Mouse (Mus musculus): ENCODE measurements around the gene Fam129b. TPM values are rescaled to one million over a fixed set of nuclear protein-coding genes. Genes with fewer than 3 reads are reported as not detected.
A peak's percentile ranks its signal among the peaks of the same experiment; 100 is the strongest.
"Not testable (repeated sequence)": the region's sequence is repeated elsewhere in the genome, so short reads cannot be mapped to it uniquely, and the experiment has no call there.

Fam129b gene
- polyA plus RNA-seq, 1 experiment from 2014 or later = 11.8 TPM

DNA sequence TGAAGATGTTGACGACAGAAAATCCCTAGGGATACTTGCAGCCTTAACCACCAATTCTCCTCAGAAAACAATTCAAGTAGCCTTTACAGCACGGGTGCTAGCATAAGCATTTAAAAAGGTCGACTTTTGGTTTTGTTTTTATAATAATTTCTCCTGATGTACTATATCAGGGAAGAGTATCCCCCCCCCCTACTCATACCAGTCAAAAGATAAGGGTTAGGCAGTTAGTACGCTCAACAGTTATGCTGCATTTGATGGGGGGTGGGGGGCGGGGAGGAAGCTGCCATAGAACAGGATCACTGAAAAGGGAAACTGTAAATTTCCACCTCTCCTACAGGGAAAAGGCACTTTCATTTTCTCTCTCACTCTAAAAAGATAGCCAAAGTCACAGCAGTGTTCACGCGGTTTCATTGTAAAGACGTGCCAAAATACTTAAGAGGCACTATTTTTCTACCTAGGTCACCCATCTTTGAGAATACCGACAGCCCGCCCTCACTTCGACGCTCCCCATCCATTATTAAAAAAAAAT lies 30.3 kb upstream of the Fam129b start:
- Histone ChIP-seq H3K9ac (replicated peaks; ENCODE audit: low read depth, low read length) (peak overlapping the region; percentile 92), H3K36me3 (ENCODE audit: control insufficient read depth, insufficient read depth, low read length) (no peaks in the 10 kb centered on the region; the same call in 1 of the 2 replicates), H3K27ac (ENCODE audit: low read depth, low read length) (peak overlapping the region; percentile 91), H3K4me2 (ENCODE audit: low read depth, low read length) (peak overlapping the region; percentile 69), H3K9me3 (ENCODE audit: control insufficient read depth, low read length) (no peaks in the 10 kb centered on the region), H3K4me3 (ENCODE audit: low read depth, low read length) (peak overlapping the region; percentile 86), H3K4me1 (ENCODE audit: control insufficient read depth, insufficient read depth, low read length) (peaks cover 6% of the 10 kb centered on the region; the same call in 1 of the 2 replicates), H3K27me3 (ENCODE audit: control insufficient read depth, insufficient read depth, low read length) (no peaks in the 10 kb centered on the region)
- 3% methylated on average over 12 of the region's 12 CpGs for WGBS
- no peak for ATAC-seq (ENCODE audit: low read depth)

DNA sequence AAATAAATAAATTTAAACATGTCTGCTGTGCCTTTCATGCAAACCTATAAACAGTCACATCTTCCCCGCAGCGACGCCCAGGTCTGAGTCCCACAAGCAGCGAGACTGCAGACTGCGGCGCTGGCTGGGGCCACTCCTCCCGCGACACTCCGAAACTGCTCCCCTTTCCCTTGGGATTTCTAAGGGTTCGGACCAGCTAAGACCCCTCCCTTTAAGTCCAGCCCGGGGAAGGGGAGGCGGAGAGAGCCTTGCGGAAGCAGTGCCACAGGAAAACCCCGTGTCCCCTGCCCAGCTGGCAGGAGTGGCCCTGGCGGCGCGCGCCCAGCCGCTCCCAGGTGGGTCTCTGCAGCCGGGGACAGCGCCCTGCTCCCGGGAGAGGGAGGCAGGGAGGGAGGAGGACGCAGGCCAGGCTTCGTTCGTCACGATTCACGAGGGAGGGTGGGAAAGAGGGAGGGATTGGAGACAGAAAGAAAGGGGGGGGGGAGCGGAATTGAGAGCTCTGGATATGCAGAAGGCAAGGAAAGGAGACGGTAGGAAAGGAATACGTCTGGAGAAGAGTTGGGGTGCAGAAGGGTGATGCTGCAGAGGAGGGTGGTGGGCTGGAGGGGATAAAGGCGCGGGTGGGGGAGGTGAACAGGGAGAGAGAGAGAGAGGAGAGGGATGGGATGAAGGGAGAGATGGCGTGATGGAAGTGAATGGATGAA lies 29.7 kb upstream of the Fam129b start:
- H3K4me1 ChIP-seq (ENCODE audit: control insufficient read depth, insufficient read depth, low read length) = peaks cover 6% of the 10 kb centered on the region; the same call in 1 of the 2 replicates
- H3K27ac ChIP-seq (ENCODE audit: low read depth, low read length) = peak overlapping the region; percentile 91
- H3K27me3 ChIP-seq (ENCODE audit: control insufficient read depth, insufficient read depth, low read length) = no peaks in the 10 kb centered on the region
- WGBS = under 1% methylated on average over 33 of the region's 33 CpGs
- no peaks in the 10 kb centered on the region; the same call in 1 of the 2 replicates for H3K36me3 ChIP-seq (ENCODE audit: control insufficient read depth, insufficient read depth, low read length)
- H3K9ac ChIP-seq (replicated peaks; ENCODE audit: low read depth, low read length) = peak overlapping the region; percentile 92
- peak; percentile 57 for ATAC-seq (ENCODE audit: low read depth)
- no peaks in the 10 kb centered on the region for H3K9me3 ChIP-seq (ENCODE audit: control insufficient read depth, low read length)
- H3K4me3 ChIP-seq (ENCODE audit: low read depth, low read length) = peak overlapping the region; percentile 86
- H3K4me2 ChIP-seq (ENCODE audit: low read depth, low read length) = peak overlapping the region; percentile 69

DNA sequence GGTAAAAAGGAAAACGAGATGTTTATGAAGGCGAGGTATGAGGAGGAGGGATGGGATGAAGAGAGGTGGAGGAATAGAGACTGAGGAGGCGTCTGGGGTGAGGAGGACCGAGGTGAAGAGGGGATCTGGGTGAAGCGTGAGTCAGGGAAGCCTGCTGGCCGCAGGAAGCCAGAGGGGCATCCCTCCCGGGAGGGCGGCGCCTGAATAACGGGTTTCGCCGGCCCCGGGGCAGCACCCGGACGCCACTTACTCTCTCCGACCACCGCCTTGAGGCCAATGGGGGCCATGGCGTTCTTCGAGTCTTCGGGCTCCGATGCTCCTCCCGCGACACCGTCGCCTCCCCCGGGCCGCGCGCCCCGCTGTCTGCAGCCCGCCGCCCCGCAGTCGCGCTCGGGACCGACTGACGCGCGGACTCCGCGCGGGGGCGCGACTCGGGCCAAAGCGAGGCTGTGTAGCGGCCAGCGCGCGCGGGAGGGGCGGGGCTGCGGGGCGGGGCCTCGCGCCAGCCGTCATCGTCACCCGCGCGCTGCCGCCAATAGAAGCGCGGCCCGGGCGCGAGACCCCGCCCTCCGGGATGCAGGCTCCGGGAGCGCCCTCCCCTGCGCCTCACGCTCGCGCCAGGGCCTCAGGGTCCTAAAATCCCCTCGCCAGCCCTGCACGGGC lies 29.0 kb upstream of the Fam129b start, which contains the start of gene Stxbp1:
Stxbp1 (minus strand) TSS at position 441 of the 663 bp plus-strand sequence.
- peak; percentile 93 for ATAC-seq (ENCODE audit: low read depth)
- Histone ChIP-seq H3K27ac (ENCODE audit: low read depth, low read length) (peak within 1 kb of the TSS; percentile 91), H3K4me3 (ENCODE audit: low read depth, low read length) (peak within 1 kb of the TSS; percentile 86), H3K4me1 (ENCODE audit: control insufficient read depth, insufficient read depth, low read length) (peaks cover 6% of the 10 kb centered on the region; the same call in 1 of the 2 replicates), H3K4me2 (ENCODE audit: low read depth, low read length) (peak within 1 kb of the TSS; percentile 69), H3K36me3 (ENCODE audit: control insufficient read depth, insufficient read depth, low read length) (no peaks in the 10 kb centered on the region; the same call in 1 of the 2 replicates), H3K9ac (replicated peaks; ENCODE audit: low read depth, low read length) (peak within 1 kb of the TSS; percentile 92), H3K9me3 (ENCODE audit: control insufficient read depth, low read length) (no peaks in the 10 kb centered on the region), H3K27me3 (ENCODE audit: control insufficient read depth, insufficient read depth, low read length) (no peaks in the 10 kb centered on the region)
- 0% methylated on average over 37 of the region's 78 CpGs for WGBS

DNA sequence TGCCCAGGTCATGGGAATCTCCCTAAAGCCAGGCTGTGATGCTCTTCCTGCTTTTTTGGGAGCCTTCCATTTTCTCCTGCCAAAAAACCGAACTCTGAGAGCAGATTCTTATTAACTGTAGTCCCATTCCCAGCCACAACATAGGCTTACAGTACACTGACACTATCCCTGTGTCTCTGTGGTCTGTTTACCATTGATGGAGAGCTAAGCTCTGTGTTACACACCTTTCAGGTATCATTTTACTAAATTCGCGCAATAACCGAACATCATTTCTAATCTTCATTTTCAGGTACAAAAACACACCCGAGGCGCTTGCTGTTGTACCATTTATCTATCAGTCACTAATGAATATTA lies 28.5 kb upstream of the Fam129b start:
- Histone ChIP-seq H3K36me3 (ENCODE audit: control insufficient read depth, insufficient read depth, low read length) (no peaks in the 10 kb centered on the region), H3K9ac (replicated peaks; ENCODE audit: low read depth, low read length) (peak overlapping the region; percentile 92; the same call in 1 of the 2 replicates), H3K27me3 (ENCODE audit: control insufficient read depth, insufficient read depth, low read length) (no peaks in the 10 kb centered on the region), H3K9me3 (ENCODE audit: control insufficient read depth, low read length) (no peaks in the 10 kb centered on the region), H3K27ac (ENCODE audit: low read depth, low read length) (no peak overlapping the region), H3K4me1 (ENCODE audit: control insufficient read depth, insufficient read depth, low read length) (peaks cover 6% of the 10 kb centered on the region; the same call in 1 of the 2 replicates), H3K4me2 (ENCODE audit: low read depth, low read length) (peak overlapping the region; percentile 40), H3K4me3 (ENCODE audit: low read depth, low read length) (peak overlapping the region; percentile 86)
- 47% methylated on average over 6 of the region's 6 CpGs for WGBS
- ATAC-seq (ENCODE audit: low read depth) = peak; percentile 23

GRCm38 (mm10) chr2:32852156-32852555 lies 23.8 kb upstream of the Fam129b start:
- H3K36me3 ChIP-seq (ENCODE audit: control insufficient read depth, insufficient read depth, low read length) = no peaks in the 10 kb centered on the region
- no peak overlapping the region for H3K4me3 ChIP-seq (ENCODE audit: low read depth, low read length)
- H3K4me2 ChIP-seq (ENCODE audit: low read depth, low read length) = peak overlapping the region; percentile 23; the same call in 1 of the 2 replicates
- no peaks in the 10 kb centered on the region for H3K4me1 ChIP-seq (ENCODE audit: control insufficient read depth, insufficient read depth, low read length)
- peak; percentile 57; the same call in 1 of the 2 replicates for ATAC-seq (ENCODE audit: low read depth)
- no peak overlapping the region for H3K9ac ChIP-seq (replicated peaks; ENCODE audit: low read depth, low read length)
- WGBS = 2% methylated on average over 20 of the region's 20 CpGs
- no peaks in the 10 kb centered on the region for H3K27me3 ChIP-seq (ENCODE audit: control insufficient read depth, insufficient read depth, low read length)
- H3K27ac ChIP-seq (ENCODE audit: low read depth, low read length) = no peak overlapping the region
- no peaks in the 10 kb centered on the region for H3K9me3 ChIP-seq (ENCODE audit: control insufficient read depth, low read length)

GRCm38 (mm10) chr2:32853716-32854115 lies 22.2 kb upstream of the Fam129b start:
- not testable (repeated sequence) for H3K36me3 ChIP-seq (ENCODE audit: control insufficient read depth, insufficient read depth, low read length); H3K4me3 ChIP-seq (ENCODE audit: low read depth, low read length)

GRCm38 (mm10) chr2:32854206-32854605 lies 21.7 kb upstream of the Fam129b start:
- ATAC-seq (ENCODE audit: low read depth) = peak; percentile 68; the same call in 1 of the 2 replicates
- Histone ChIP-seq H3K4me2 (ENCODE audit: low read depth, low read length) (no peak overlapping the region), H3K27me3 (ENCODE audit: control insufficient read depth, insufficient read depth, low read length) (no peaks in the 10 kb centered on the region), H3K27ac (ENCODE audit: low read depth, low read length) (no peak overlapping the region), H3K4me1 (ENCODE audit: control insufficient read depth, insufficient read depth, low read length) (no peaks in the 10 kb centered on the region), H3K36me3 (ENCODE audit: control insufficient read depth, insufficient read depth, low read length) (no peaks in the 10 kb centered on the region), H3K4me3 (ENCODE audit: low read depth, low read length) (no peak overlapping the region), H3K9ac (replicated peaks; ENCODE audit: low read depth, low read length) (no peak overlapping the region), H3K9me3 (ENCODE audit: control insufficient read depth, low read length) (no peaks in the 10 kb centered on the region)
- 4% methylated on average over 8 of the region's 8 CpGs for WGBS

More at GRCm38 (mm10) chr2:32853716-32854115, 22.2 kb upstream of the Fam129b start:
- H3K4me2 ChIP-seq (ENCODE audit: low read depth, low read length); H3K9me3 ChIP-seq (ENCODE audit: control insufficient read depth, low read length); H3K9ac ChIP-seq (replicated peaks; ENCODE audit: low read depth, low read length); H3K4me1 ChIP-seq (ENCODE audit: control insufficient read depth, insufficient read depth, low read length); ATAC-seq (ENCODE audit: low read depth); H3K27me3 ChIP-seq (ENCODE audit: control insufficient read depth, insufficient read depth, low read length); H3K27ac ChIP-seq (ENCODE audit: low read depth, low read length): not testable (repeated sequence)
- 74% methylated on average over 4 of the region's 4 CpGs for WGBS

GRCm38 (mm10) chr2:32855046-32855785 lies 20.7 kb upstream of the Fam129b start:
- Histone ChIP-seq H3K4me2 (ENCODE audit: low read depth, low read length) (no peak overlapping the region), H3K4me1 (ENCODE audit: control insufficient read depth, insufficient read depth, low read length) (no peaks in the 10 kb centered on the region), H3K9ac (replicated peaks; ENCODE audit: low read depth, low read length) (no peak overlapping the region), H3K27ac (ENCODE audit: low read depth, low read length) (no peak overlapping the region), H3K9me3 (ENCODE audit: control insufficient read depth, low read length) (no peaks in the 10 kb centered on the region), H3K27me3 (ENCODE audit: control insufficient read depth, insufficient read depth, low read length) (no peaks in the 10 kb centered on the region), H3K4me3 (ENCODE audit: low read depth, low read length) (no peak overlapping the region), H3K36me3 (ENCODE audit: control insufficient read depth, insufficient read depth, low read length) (no peaks in the 10 kb centered on the region)
- ATAC-seq (ENCODE audit: low read depth) = no peak
- 74% methylated on average over 7 of the region's 7 CpGs for WGBS

Measured in neural tube, embryonic 14.5 days (tissue).